Mouse (Mus musculus) liver, embryonic 14.5 days (tissue): ENCODE measurements around the gene Macf1.

Source experiments
- CTCF ChIP-seq: IDR thresholded peaks from 2 replicates; pipeline ENCODE4 v1.5.1; 2016; ENCODE audit warnings: antibody characterized with exemption, low read depth, control low read depth
- EP300 ChIP-seq: IDR thresholded peaks from 2 replicates; pipeline ENCODE4 v1.6.1; 2016; ENCODE audit warnings: antibody characterized with exemption, low read depth

GRCm38 (mm10) chr4:123685506-123686242, 1.5 kb upstream of the Macf1 start:
- TF ChIP-seq EP300 (no peak), CTCF (no peak)
